Comparison of ENCODE assay signal across 15 mouse cellular contexts in genomic region chr4:91092323-91092722, GRCm38 (mm10).
DNase-seq lines count a peak whose midpoint lies in the region; ATAC-seq lines count a peak whose summit lies in the region.
"Had no signal": no experiment of that assay in that cellular context is flagged by ENCODE, and none has a peak within 500 bp of the region (broad histone marks: within the 10 kb centered on the region; RNA-seq: fewer than 3 reads in every experiment).

No protein-coding gene starts in this region.

- 32% methylated on average over 8 of the region's 8 CpGs for WGBS in forebrain, embryonic 15.5 days
- WGBS in midbrain, embryonic 10.5 days = 87% methylated on average over 8 of the region's 8 CpGs

- H3K9ac ChIP-seq in forebrain, embryonic 15.5 days (replicated peaks) = no peak overlapping the region
- H3K9ac ChIP-seq: liver, embryonic 14.5 days; stomach, embryonic 15.5 days had no signal

- 0 out of 2 replicates have a peak overlapping the region, but pooled peaks have one; percentile 1 for H3K4me2 ChIP-seq in forebrain, embryonic 15.5 days (replicated peaks)
- H3K4me2 ChIP-seq: stomach, embryonic 15.5 days had no signal

- no peak for DNase-seq in frontal cortex, postnatal 25 days (ENCODE audit: low spot score in 2 of 2)
- peak; percentile 24 for DNase-seq in Muller cell, postnatal 12 days (ENCODE audit: inconsistent ontology term)
- DNase-seq in midbrain, embryonic 10.5 days (ENCODE audit: low spot score) = no peak
- DNase-seq in MN1 (ENCODE audit: low spot score) = no peak
- no peak for DNase-seq in adrenal gland, postnatal 10 days
- no peak for DNase-seq in kidney, adult 18-20 months
- DNase-seq: adrenal gland, postnatal 14 days; cerebellum, adult 9-10 months had no signal

- no peaks in the 10 kb centered on the region for H3K27me3 ChIP-seq in forebrain, embryonic 15.5 days
- no peaks in the 10 kb centered on the region for H3K27me3 ChIP-seq in midbrain, embryonic 10.5 days (ENCODE audit: low read depth, poor library complexity, severe bottlenecking)
- H3K27me3 ChIP-seq: Patski; stomach, embryonic 15.5 days had no signal

- H3K9me3 ChIP-seq in forebrain, embryonic 15.5 days = no peaks in the 10 kb centered on the region
- H3K9me3 ChIP-seq in midbrain, embryonic 10.5 days (replicated peaks) = no peaks in the 10 kb centered on the region
- H3K9me3 ChIP-seq: stomach, embryonic 15.5 days had no signal

- H3K4me1 ChIP-seq in forebrain, embryonic 15.5 days = peaks cover 18% of the 10 kb centered on the region
- no peaks in the 10 kb centered on the region for H3K4me1 ChIP-seq in midbrain, embryonic 10.5 days
- H3K4me1 ChIP-seq: stomach, embryonic 15.5 days had no signal

- peak overlapping the region; percentile 86 for H3K27ac ChIP-seq in forebrain, embryonic 15.5 days (replicated peaks)
- peak overlapping the region; percentile 33; the same call in 1 of the 2 replicates for H3K27ac ChIP-seq in midbrain, embryonic 10.5 days (replicated peaks)
- H3K27ac ChIP-seq: heart, adult 2 months; liver, embryonic 14.5 days; stomach, embryonic 15.5 days had no signal

- ATAC-seq in frontal cortex, adult (ENCODE audit: low TSS enrichment) = peak; percentile 36; the same call in 1 of the 2 replicates
- peak; percentile 92 for ATAC-seq in forebrain, embryonic 15.5 days (replicated peaks)
- ATAC-seq: Patski had no signal

- H3K4me3 ChIP-seq in forebrain, embryonic 15.5 days = no peak overlapping the region
- no peak overlapping the region for H3K4me3 ChIP-seq in midbrain, embryonic 10.5 days
- H3K4me3 ChIP-seq: erythroblast, embryonic 14.5 days; heart, adult 2 months; stomach, embryonic 15.5 days had no signal

- no peaks in the 10 kb centered on the region for H3K36me3 ChIP-seq in forebrain, embryonic 15.5 days
- H3K36me3 ChIP-seq in midbrain, embryonic 10.5 days = no peaks in the 10 kb centered on the region
- H3K36me3 ChIP-seq: stomach, embryonic 15.5 days had no signal
